Mouse (Mus musculus): ENCODE measurements around the gene Cdc42ep3. TPM values are rescaled to one million over a fixed set of nuclear protein-coding genes. Genes with fewer than 3 reads are reported as not detected.

Cdc42ep3 gene
- total RNA-seq, 2 experiments from 2014 or later = 35.2 to 36.8 TPM

DNA sequence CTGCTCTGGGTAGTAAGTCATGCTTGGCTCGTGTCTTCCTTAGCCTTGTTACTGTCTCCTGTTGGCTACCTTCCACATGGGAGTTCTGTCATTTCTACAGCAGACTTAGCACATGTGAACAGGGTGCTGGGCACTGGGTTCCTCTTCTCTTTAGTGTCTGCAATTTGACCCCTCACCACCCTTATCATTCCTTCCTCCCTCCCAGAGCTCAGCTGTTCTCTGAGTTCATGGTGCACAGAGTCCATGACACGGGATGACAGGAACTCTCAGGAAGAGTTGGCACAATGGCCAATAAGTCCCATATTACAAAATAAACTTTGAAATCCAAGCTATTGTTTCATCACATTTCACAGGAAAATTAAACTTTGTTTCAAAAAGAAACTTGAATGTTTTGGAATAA is 64.2 kb downstream of the Cdc42ep3 start:
- no peak for DNase-seq

DNA sequence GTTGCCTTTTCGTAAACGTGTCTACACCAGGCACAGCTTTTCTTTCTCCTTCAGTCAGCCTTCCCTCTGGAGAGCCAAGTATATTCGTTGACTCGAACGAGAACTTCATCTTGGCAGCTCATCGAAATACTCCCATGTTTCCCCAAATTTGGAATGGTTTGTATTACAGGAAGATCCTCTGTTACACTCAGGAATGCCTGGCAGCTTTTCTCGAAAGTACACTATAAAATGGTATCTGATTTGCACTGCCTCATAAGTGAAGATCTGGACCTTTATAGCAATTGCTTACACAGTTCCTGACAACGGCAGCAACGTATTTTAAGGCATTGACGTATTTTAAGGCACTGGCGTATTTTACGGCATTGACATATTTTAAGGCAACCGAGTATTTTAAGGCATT is 67.6 kb downstream of the Cdc42ep3 start:
- DNase-seq = no peak

DNA sequence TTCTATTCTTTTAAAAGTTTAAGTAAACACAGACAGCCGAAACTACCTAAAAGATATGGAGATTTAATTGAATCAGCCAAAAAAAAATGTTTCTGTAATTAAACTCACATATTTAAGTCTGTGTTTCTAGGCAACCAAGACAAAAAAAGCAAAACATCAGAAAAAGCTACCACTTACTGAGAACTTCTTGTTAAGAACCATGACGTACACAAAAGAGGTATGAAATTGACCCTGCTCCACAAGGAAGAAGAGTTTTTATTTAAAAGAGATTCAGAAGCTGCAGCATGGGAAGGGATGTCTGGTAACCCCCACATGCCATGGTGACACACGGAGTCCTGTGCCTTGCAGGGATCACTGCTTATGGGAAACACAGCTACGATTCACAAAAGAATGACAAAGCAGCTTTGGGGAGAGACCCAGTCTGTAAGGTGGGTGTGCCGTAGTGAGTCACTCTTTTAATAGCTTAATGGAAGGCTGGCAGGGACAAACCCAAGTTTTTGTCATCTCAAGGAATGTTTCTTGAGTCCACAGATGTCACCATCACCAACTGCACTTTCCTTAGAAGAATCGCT is 69.8 kb downstream of the Cdc42ep3 start:
- DNase-seq = no peak
